Comparison of ENCODE assay signal across 18 mouse cellular contexts in the genomic region with DNA sequence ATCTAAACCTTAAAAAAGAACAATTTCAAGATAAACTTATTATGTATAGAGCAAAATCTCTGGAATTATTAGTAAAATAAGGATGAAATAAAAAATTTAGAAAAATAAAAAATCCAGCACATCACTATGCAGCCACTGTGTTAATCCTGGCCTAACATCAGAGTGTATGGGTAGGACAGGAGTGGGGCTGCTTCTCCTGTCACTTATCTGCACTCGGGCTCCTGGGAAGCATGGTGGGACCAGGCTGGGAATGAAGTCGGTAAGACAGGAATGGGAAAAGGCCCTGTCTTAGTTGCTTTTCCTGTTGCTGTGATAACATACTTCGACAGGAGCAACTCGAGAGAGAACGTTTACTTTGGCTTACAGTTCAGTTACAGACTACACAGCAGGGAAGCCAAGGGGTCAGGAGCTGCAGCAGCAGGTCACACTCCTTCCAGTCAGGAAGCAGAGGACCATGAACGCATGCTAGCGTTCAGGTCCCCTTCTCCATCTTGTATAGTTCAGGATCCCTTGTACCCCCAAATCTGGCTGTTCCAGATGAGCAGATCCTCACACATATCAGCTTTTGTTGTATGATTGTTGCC.
DNase-seq lines count a peak whose midpoint lies in the region; ATAC-seq and TF ChIP-seq lines count a peak whose summit lies in the region.
"Had no signal": no experiment of that assay in that cellular context is flagged by ENCODE, and none has a peak within 500 bp of the region (broad histone marks: within the 10 kb centered on the region; RNA-seq: fewer than 3 reads in every experiment).

No protein-coding gene starts in this region.

- H3K36me3 ChIP-seq in heart, embryonic 10.5 days, result no peaks in the 10 kb centered on the region
- no peaks in the 10 kb centered on the region for H3K36me3 ChIP-seq in heart, embryonic 14.5 days (ENCODE audit: control insufficient read depth, insufficient read depth, low read length)
- peaks cover 3% of the 10 kb centered on the region; the same call in 1 of the 2 replicates for H3K36me3 ChIP-seq in liver, adult 2 months (ENCODE audit: control insufficient read depth, insufficient read depth, low read length)
- H3K36me3 ChIP-seq in hindbrain, embryonic 11.5 days (ENCODE audit: control insufficient read depth, insufficient read depth, low read length), result no peaks in the 10 kb centered on the region
- H3K36me3 ChIP-seq: hindbrain, embryonic 15.5 days had no signal

- intact Hi-C loops in heart, postnatal 25 days (cut with DNase I), result no loop called here

- H3K4me2 ChIP-seq in heart, embryonic 14.5 days (ENCODE audit: low read length), result no peak overlapping the region
- H3K4me2 ChIP-seq in hindbrain, embryonic 11.5 days (replicated peaks; ENCODE audit: low read depth, low read length), result no peak overlapping the region
- H3K4me2 ChIP-seq: forebrain, embryonic 13.5 days; hindbrain, embryonic 15.5 days had no signal

- peak; percentile 70 for DNase-seq in heart, embryonic 10.5 days (ENCODE audit: low spot score)
- no peak for DNase-seq in heart, adult 9 months (ENCODE audit: low spot score in 2 of 2)
- no peak for DNase-seq in heart, postnatal 25 days (ENCODE audit: low spot score)
- peak; percentile 74 for DNase-seq in liver, adult 2 months (ENCODE audit: extremely low read depth, low read depth, low spot score)
- DNase-seq in liver, result no peak
- DNase-seq in hindbrain, embryonic 11.5 days (ENCODE audit: low spot score), result no peak
- DNase-seq: adrenal gland, postnatal 10 days; cerebellum, adult 11-12 months; cerebellum, adult 9-10 months; cerebellum, postnatal 25 days; forebrain, postnatal 0 days; gastrocnemius, postnatal 14 days; kidney, adult 2 months had no signal

- no peak overlapping the region for H3K9ac ChIP-seq in heart, embryonic 14.5 days (ENCODE audit: low read length)
- H3K9ac ChIP-seq in liver, adult 2 months (ENCODE audit: low read depth, low read length), result no peak overlapping the region
- no peak overlapping the region for H3K9ac ChIP-seq in hindbrain, embryonic 11.5 days (ENCODE audit: low read depth, low read length)
- H3K9ac ChIP-seq: forebrain, embryonic 13.5 days; forebrain, postnatal 0 days; hindbrain, embryonic 15.5 days had no signal

- H3K4me1 ChIP-seq in heart, embryonic 10.5 days, result peaks cover 13% of the 10 kb centered on the region; the same call in 1 of the 2 replicates
- peaks cover 7 to 13% of the 10 kb centered on the region in 2 experiments; a peak in 3 of 4 replicates for H3K4me1 ChIP-seq in heart, embryonic 14.5 days (ENCODE audit: control insufficient read depth in 2 of 2, insufficient read depth in 2 of 2, low read length in 2 of 2)
- H3K4me1 ChIP-seq in liver, adult 2 months (ENCODE audit: control insufficient read depth, insufficient read depth, low read length), result peaks cover 4% of the 10 kb centered on the region; the same call in 1 of the 2 replicates
- H3K4me1 ChIP-seq in hindbrain, embryonic 11.5 days (replicated peaks; ENCODE audit: control insufficient read depth, insufficient read depth, low read length), result no peaks in the 10 kb centered on the region

- H3K27me3 ChIP-seq in heart, embryonic 10.5 days (ENCODE audit: insufficient read depth, poor library complexity, severe bottlenecking), result no peaks in the 10 kb centered on the region
- no peaks in the 10 kb centered on the region for H3K27me3 ChIP-seq in heart, embryonic 14.5 days (ENCODE audit: control insufficient read depth, insufficient read depth, low read length)
- H3K27me3 ChIP-seq in liver, adult 2 months (ENCODE audit: control insufficient read depth, insufficient read depth, low read length), result no peaks in the 10 kb centered on the region
- H3K27me3 ChIP-seq in hindbrain, embryonic 11.5 days (ENCODE audit: control insufficient read depth, insufficient read depth, low read length), result no peaks in the 10 kb centered on the region
- H3K27me3 ChIP-seq: forebrain, embryonic 13.5 days; hindbrain, embryonic 15.5 days had no signal

- H3K4me3 ChIP-seq in heart, embryonic 10.5 days, result no peak overlapping the region
- no peak overlapping the region for H3K4me3 ChIP-seq in heart, embryonic 14.5 days (ENCODE audit: control insufficient read depth in 1 of 2, insufficient read depth in 1 of 2, low read depth in 1 of 2, low read length in 2 of 2)
- no peak overlapping the region for H3K4me3 ChIP-seq in liver, adult 2 months (ENCODE audit: insufficient read depth, low read depth, low read length)
- H3K4me3 ChIP-seq in hindbrain, embryonic 11.5 days (ENCODE audit: low read depth, low read length), result no peak overlapping the region
- H3K4me3 ChIP-seq: embryonic facial prominence, embryonic 10.5 days; forebrain, embryonic 13.5 days; hindbrain, embryonic 15.5 days had no signal

- no peak for TF ChIP-seq CTCF in liver, adult 2 months (IDR thresholded peaks at IDR 0.05; ENCODE audit: low read depth, low read length)

- H3K9me3 ChIP-seq in heart, embryonic 10.5 days, result no peaks in the 10 kb centered on the region
- no peaks in the 10 kb centered on the region for H3K9me3 ChIP-seq in heart, embryonic 14.5 days (ENCODE audit: control insufficient read depth, low read length)
- no peaks in the 10 kb centered on the region for H3K9me3 ChIP-seq in hindbrain, embryonic 11.5 days (ENCODE audit: control insufficient read depth, low read length)
- H3K9me3 ChIP-seq: embryonic facial prominence, embryonic 10.5 days; forebrain, embryonic 13.5 days; hindbrain, embryonic 15.5 days had no signal

- no peak overlapping the region for H3K27ac ChIP-seq in heart, embryonic 10.5 days
- peak overlapping the region; percentile 2 to 59; a peak in 2 of 4 replicates for H3K27ac ChIP-seq in heart, embryonic 14.5 days (replicated peaks in 1 of 2; ENCODE audit: control insufficient read depth in 1 of 2, insufficient read depth in 1 of 2, low read depth in 2 of 2, low read length in 2 of 2)
- no peak overlapping the region for H3K27ac ChIP-seq in liver, adult 2 months (replicated peaks; ENCODE audit: insufficient read depth, low read depth, low read length)
- no peak overlapping the region for H3K27ac ChIP-seq in hindbrain, embryonic 11.5 days (ENCODE audit: low read depth, low read length)
- H3K27ac ChIP-seq: embryonic facial prominence, embryonic 10.5 days; forebrain, embryonic 13.5 days; hindbrain, embryonic 15.5 days had no signal

- TF ChIP-seq POLR2A in liver, adult 2 months (IDR thresholded peaks at IDR 0.05; ENCODE audit: extremely low read depth, insufficient read depth, low read length), result no peak

- ATAC-seq in heart, embryonic 14.5 days (ENCODE audit: insufficient number of reproducible peaks, insufficient read depth, low FRiP score, low read depth), result peak; percentile 69
- no peak for ATAC-seq in hindbrain, embryonic 11.5 days (ENCODE audit: low FRiP score)
- ATAC-seq: forebrain, embryonic 13.5 days; forebrain, postnatal 0 days; intestine, embryonic 16.5 days had no signal

- WGBS in heart, embryonic 10.5 days, result 31% methylated on average over 7 of the region's 7 CpGs
- WGBS in heart, embryonic 14.5 days, result 27% methylated on average over 7 of the region's 7 CpGs
- 21% methylated on average over 7 of the region's 7 CpGs for WGBS in liver, adult 2 months
- WGBS in hindbrain, embryonic 11.5 days, result 46% methylated on average over 7 of the region's 7 CpGs

- no peaks in the 10 kb centered on the region for H3K79me2 ChIP-seq in liver, adult 2 months (ENCODE audit: control insufficient read depth, insufficient read depth, low read length)

Comparison
In these comparisons a context has a peak if more than half of its experiments do, and no peak if none do; other contexts are left out.
1. DNase-seq: peak in heart, embryonic 10.5 days (single experiment) and liver, adult 2 months (single experiment); none in heart, adult 9 months (0 of 2), heart, postnatal 25 days (single experiment), liver (single experiment) and hindbrain, embryonic 11.5 days (single experiment).
2. H3K27ac ChIP-seq: peak in heart, embryonic 14.5 days (2 of 2); none in heart, embryonic 10.5 days (single experiment), liver, adult 2 months (single experiment) and hindbrain, embryonic 11.5 days (single experiment).